Mouse (Mus musculus) G1E (cell line): Measurements from ENCODE around the gene Aff3.

Experiments used
- CTCF ChIP-seq: IDR thresholded peaks from 2 replicates; pipeline ENCODE4 v1.5.1; 2012; ENCODE audit warnings: low read depth, low read length, inconsistent platforms, mixed read lengths
- GATA1 ChIP-seq: IDR thresholded peaks from 2 replicates; pipeline ENCODE4 v1.6.1; 2012; ENCODE audit warnings: borderline replicate concordance, low read length, inconsistent platforms, mixed read lengths
- GATA2 ChIP-seq: IDR thresholded peaks from 2 replicates; pipeline ENCODE4 v1.6.1; 2012; ENCODE audit warnings: low read depth, low read length, inconsistent platforms, borderline replicate concordance
- POLR2AphosphoS5 ChIP-seq: IDR thresholded peaks from 2 replicates; pipeline ENCODE4 v1.6.1; 2012; ENCODE audit warnings: low read depth, low read length, inconsistent platforms; ENCODE audit not compliant: insufficient replicate concordance
- TAL1 ChIP-seq: conservative IDR thresholded peaks from 2 replicates; pipeline ENCODE4 v1.6.1; 2012; ENCODE audit warnings: low read depth, low read length, inconsistent platforms, mixed read lengths

- no peak for TF ChIP-seq CTCF
- no peak for TF ChIP-seq GATA1
- TF ChIP-seq TAL1, result no peak
- no peak for TF ChIP-seq POLR2AphosphoS5
- no peak for TF ChIP-seq GATA2
These were observed 103.4 kb downstream of the Aff3 start for GRCm38 (mm10) chr1:38561331-38561730.
